ENCODE assay signal across 8 mouse cellular contexts in the genomic region with DNA sequence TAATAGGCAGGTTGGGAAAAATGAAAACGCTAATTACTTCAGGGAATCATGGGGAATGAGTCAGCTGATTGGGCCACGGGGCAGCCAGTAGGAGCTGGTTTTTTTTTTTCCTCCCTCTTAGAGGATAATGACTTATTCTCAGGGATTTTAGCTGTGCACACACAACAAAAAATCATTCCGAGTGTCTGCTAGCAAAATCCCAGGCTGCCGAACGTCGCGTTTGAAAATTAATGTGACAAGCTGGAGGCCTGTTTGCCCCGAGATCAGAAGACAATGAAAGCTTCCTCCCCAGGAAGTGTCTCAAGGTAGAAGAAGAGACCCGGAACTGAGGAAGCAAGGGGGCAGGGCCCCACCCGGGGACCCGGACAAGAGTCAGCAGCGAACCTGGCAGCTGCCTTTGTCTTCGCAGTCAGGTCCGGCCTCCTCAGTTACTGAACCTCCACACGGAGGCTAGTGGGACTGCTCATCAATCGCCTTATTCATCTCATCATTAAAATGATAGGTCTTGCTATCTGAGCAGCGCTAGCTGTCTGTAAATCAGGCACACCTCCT.
DNase-seq lines count a peak whose midpoint lies in the region; ATAC-seq and TF ChIP-seq lines count a peak whose summit lies in the region.

No protein-coding gene starts in this region.

- no peaks in the 10 kb centered on the region for H3K9me3 ChIP-seq in heart, embryonic 16.5 days (replicated peaks; ENCODE audit: control insufficient read depth, low read length)
- no peaks in the 10 kb centered on the region for H3K9me3 ChIP-seq in midbrain, embryonic 15.5 days

- no peak for TF ChIP-seq CTCF in testis, adult 2 months (IDR thresholded peaks at IDR 0.05; ENCODE audit: control insufficient read depth, insufficient read depth, insufficient replicate concordance, low read depth, low read length)

- peaks cover 9% of the 10 kb centered on the region for H3K4me1 ChIP-seq in testis, adult 2 months (ENCODE audit: control insufficient read depth, insufficient read depth, low read length)
- peaks cover 20% of the 10 kb centered on the region for H3K4me1 ChIP-seq in heart, embryonic 16.5 days (ENCODE audit: control insufficient read depth, insufficient read depth, low read length)
- H3K4me1 ChIP-seq in midbrain, embryonic 15.5 days: peaks cover 24% of the 10 kb centered on the region

- no peak overlapping the region for H3K27ac ChIP-seq in testis, adult 2 months (ENCODE audit: control insufficient read depth, insufficient read depth, low read depth, low read length)
- H3K27ac ChIP-seq in heart, embryonic 16.5 days (ENCODE audit: low read length): no peak overlapping the region
- peak overlapping the region; percentile 96 for H3K27ac ChIP-seq in midbrain, embryonic 15.5 days

- peak overlapping the region; percentile 48 for H3K4me2 ChIP-seq in heart, embryonic 16.5 days (ENCODE audit: low read depth, low read length)
- H3K4me2 ChIP-seq in midbrain, embryonic 15.5 days: peak overlapping the region; percentile 37

- no peak for TF ChIP-seq POLR2A in testis, adult 2 months (IDR thresholded peaks at IDR 0.05; ENCODE audit: control insufficient read depth, low read depth, low read length)

- H3K36me3 ChIP-seq in testis, adult 2 months (ENCODE audit: control insufficient read depth, insufficient read depth, low read length): no peaks in the 10 kb centered on the region
- no peaks in the 10 kb centered on the region for H3K36me3 ChIP-seq in heart, embryonic 16.5 days (ENCODE audit: control insufficient read depth, insufficient read depth)
- no peaks in the 10 kb centered on the region for H3K36me3 ChIP-seq in midbrain, embryonic 15.5 days (replicated peaks)

- no peak; the same call in 1 of the 2 replicates for ATAC-seq in heart, embryonic 16.5 days (replicated peaks; ENCODE audit: extremely low read depth, insufficient read depth, low FRiP score)
- ATAC-seq in midbrain, embryonic 15.5 days (replicated peaks): peak; percentile 75
- no peak for ATAC-seq in erythroblast, adult 5-6 weeks (replicated peaks; ENCODE audit: low FRiP score, poor library complexity, severe bottlenecking)

- peak overlapping the region; percentile 43 for H3K9ac ChIP-seq in heart, embryonic 16.5 days (ENCODE audit: low read length)
- H3K9ac ChIP-seq in midbrain, embryonic 15.5 days: peak overlapping the region; percentile 44; the same call in 1 of the 2 replicates

- 38% methylated on average over 17 of the region's 17 CpGs for WGBS in heart, embryonic 16.5 days
- 6% methylated on average over 17 of the region's 17 CpGs for WGBS in midbrain, embryonic 15.5 days

- no peak for DNase-seq in testis, postnatal 14 days (ENCODE audit: low spot score)
- peak; percentile 59 for DNase-seq in kidney, postnatal 14 days
- DNase-seq in thymus, postnatal 4 days: peak; percentile 86
- no peak for DNase-seq in cerebellum, adult 11 months

- H3K27me3 ChIP-seq in testis, adult 2 months (ENCODE audit: control insufficient read depth, insufficient read depth, low read length): no peaks in the 10 kb centered on the region
- no peaks in the 10 kb centered on the region for H3K27me3 ChIP-seq in heart, embryonic 16.5 days (ENCODE audit: control insufficient read depth, insufficient read depth, low read length)
- no peaks in the 10 kb centered on the region for H3K27me3 ChIP-seq in midbrain, embryonic 15.5 days (replicated peaks)

- peak overlapping the region; percentile 40 for H3K4me3 ChIP-seq in testis, adult 2 months (ENCODE audit: control insufficient read depth, low read depth, low read length)
- no peak overlapping the region for H3K4me3 ChIP-seq in heart, embryonic 16.5 days (ENCODE audit: low read length)
- peak overlapping the region; percentile 3; the same call in 1 of the 2 replicates for H3K4me3 ChIP-seq in midbrain, embryonic 15.5 days

Comparison
In these comparisons a context has a peak if more than half of its experiments do, and no peak if none do; other contexts are left out.
1. DNase-seq: peak in kidney, postnatal 14 days (single experiment) and thymus, postnatal 4 days (single experiment); none in testis, postnatal 14 days (single experiment) and cerebellum, adult 11 months (single experiment).